Mouse (Mus musculus) embryo, embryonic 9.5 days (tissue): Measurements from ENCODE around the gene Cacna1d.

Experiments used
- DNase-seq: peaks from one replicate; pipeline ENCODE4 v3.0.0-alpha.2; 2017; ENCODE audit errors: extremely low spot score

The Cacna1d gene

DNA sequence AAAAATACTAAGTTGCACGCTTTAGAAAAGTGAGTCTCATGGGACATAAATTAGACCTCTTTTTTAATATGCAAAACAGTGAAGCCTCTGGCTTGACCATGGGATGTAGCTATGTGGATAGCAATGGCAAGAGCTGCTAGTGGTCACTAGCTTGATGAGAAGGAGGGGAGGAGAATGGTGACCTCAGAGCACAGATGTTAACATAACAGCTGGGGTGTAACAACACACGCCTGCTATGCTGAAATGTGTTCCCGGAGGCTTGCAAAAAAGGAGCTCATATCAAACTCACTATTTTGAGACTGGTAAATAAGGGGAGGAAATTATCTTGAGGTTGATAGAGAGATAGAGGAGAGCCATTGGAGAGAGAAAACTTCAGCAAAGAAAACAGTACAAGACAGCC, 32.4 kb downstream of the Cacna1d start:
- no peak for DNase-seq

DNA sequence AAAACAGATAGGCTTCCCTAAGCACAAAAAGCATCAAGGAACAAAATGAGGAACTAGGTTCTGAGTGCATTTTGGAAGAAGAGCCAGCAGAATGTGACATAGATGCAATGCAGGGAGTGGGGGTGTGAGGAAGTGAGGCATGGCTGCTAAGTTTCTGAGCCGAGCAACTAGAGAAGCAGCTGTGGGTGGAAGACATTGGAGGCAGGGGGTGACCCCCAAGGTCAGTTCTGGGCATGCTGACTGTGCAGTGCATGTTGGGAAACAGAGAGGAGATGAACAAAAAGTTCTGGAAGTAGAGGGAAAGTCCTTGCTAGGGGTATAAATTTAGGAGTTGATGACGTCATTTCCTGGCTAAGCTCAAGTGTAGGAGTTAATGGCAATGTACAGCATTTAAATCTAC, 33.4 kb downstream of the Cacna1d start:
- no peak for DNase-seq

GRCm38 (mm10) chr14:30457436-30457835, 33.8 kb downstream of the Cacna1d start:
- no peak for DNase-seq

DNA sequence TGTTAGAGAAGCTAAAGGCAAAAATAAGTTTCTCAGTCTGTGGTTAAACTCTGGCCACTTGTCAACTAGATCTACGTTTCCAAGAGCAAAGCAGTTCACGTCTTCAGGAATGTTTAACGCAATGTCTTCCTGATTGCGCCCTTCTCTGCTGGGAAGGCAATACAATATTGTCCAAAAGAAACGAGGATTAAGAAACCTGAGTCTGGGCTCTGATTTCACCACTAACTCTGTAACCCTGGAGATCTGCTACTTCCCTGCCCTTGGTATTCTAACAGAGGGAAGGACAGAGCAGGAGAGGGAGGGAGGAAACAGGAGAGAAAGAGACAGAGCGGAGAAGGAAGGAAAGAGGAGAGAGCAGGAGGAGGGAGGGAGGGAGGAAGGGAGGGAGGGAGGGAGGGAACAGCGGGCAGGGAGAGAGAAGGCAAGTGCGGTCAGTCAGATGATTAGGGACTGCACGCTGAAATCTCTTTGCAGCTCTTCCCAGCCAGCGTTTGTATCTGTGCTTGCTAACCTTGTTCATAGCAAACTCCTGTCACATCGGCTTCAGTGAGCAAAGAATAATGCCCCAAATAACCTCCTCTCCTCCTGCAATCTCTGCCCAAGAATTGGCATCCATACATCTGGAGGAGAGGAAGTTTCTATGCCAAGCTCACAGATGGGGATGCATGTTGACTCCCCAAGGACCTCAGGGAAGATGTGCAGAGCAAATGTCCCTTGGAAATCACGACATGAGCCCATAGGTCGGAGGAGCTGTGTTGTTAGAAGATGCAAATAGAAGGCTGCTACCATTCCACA, 35.3 kb downstream of the Cacna1d start:
- no peak for DNase-seq

GRCm38 (mm10) chr14:30439915-30440314, 51.3 kb downstream of the Cacna1d start:
- no peak for DNase-seq

DNA sequence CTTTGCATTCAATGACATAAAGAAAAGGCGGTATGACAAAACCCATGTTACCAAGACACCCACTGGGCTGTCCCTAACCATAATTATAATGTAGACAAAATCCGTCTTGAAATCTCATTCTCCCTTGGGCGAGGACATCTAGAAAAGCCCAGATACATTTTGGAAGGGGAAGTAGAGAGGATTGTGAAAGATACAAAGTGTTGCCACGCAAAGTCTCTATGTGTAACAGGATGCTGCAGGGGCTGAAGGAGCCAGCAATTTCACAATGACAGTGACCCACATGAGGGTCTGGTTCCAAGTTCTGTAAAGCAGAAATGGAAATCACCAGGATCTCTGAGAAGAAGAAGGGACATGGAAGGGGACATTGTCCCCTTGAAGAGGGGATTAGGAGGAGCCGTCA, 55.9 kb downstream of the Cacna1d start:
- DNase-seq, result no peak

DNA sequence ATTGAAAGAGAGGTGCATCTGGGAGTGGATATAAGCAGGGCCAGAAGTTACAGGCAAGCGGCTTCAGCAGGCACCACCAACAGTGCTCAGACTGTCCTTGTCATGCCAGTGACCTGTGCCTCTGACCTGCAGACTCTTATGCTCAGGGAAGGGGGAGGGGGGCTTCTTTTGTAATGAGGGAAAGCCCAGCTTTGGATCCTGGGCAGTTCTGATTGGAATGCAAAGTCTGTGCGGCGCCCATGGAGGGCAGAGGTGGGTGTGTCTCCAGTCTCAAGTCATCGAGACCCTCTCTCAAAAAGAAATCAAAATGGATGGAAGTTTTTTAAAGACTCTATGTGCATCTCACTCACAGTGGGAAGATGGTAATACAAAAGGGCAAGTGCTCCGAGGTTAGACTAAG, 60.8 kb downstream of the Cacna1d start:
- no peak for DNase-seq

GRCm38 (mm10) chr14:30430026-30430425, 61.2 kb downstream of the Cacna1d start:
- DNase-seq, result no peak

GRCm38 (mm10) chr14:30429606-30430005, 61.6 kb downstream of the Cacna1d start:
- DNase-seq, result no peak

- no peak for DNase-seq
Observed at GRCm38 (mm10) chr14:30428757-30429156, 62.5 kb downstream of the Cacna1d start.

- no peak for DNase-seq
Observed at GRCm38 (mm10) chr14:30425876-30426275, 65.4 kb downstream of the Cacna1d start.

GRCm38 (mm10) chr14:30425175-30425574, 66.1 kb downstream of the Cacna1d start:
- DNase-seq, result no peak

DNA sequence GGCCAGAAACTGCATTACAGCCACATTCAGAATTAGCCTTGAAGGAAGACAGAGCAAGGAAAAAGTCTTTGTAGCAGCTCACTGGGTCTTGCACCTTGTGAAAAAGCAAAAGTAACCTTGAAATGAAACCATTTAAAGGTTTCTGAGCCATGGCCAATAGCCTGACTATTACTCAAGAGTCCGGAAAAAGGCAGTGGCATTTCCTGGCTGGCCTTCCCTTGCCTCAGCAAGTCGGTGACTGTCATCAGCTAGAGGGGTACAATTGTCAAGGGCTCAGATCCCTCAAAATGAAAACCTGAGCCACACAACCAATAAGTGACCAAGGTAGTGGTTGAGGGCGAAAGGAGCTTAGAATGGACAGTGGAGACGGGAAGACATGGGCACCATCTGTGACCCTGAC, 66.6 kb downstream of the Cacna1d start:
- DNase-seq, result no peak

DNA sequence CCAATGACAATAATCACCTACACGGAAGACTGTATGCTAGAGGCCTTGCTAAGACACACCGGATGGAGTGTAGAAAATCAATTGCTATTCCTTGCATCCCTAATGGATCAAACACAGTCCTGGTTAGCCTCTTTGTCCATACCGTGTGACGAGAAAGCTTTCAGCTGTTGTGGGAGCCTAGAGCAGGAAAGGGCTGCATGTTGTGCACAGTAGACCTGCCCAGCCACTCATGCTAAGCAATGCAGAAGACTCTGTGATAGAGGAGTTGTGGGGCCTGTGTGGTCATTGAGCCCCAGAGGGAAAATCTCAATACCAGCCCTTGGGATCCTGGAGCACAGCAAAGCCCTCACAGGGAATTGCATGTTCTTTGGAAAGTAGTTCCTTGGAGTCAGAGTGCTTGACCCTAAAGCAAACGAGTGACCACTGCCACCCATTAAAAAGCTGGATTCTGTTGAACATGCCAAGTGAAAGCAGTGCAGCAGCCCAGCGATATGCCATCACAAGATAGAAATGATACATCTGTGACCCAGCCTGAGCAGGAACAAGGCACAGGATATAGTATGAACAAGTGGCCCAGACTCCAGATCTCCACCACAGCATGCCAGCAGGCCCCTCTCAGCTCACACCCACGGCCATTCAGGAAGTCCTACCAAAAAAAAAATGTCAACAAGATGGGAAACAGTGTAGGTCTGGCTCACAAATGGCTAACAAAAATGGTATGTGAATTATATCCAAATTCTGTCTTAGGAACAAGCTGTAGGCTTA, 68.7 kb downstream of the Cacna1d start:
- DNase-seq, result no peak

DNA sequence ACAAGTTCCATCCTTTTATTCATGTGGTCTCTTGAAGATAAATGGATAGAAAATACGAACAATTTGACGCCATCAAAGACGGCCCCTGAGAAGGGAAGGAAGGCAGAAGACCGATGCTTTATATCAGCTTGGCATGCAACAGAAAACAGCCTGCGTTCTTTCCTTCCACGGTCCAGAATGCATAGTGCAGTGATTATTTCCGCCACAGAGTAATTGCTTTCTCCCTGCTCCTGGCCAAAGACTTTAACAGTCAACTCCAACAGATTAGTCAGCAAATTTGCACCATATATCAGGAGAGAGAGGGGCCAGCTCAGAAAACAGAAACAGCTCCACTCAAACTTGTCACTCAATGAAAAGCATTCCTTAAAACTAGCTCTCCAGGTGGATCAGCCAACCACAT, 71.8 kb downstream of the Cacna1d start:
- DNase-seq, result no peak

DNA sequence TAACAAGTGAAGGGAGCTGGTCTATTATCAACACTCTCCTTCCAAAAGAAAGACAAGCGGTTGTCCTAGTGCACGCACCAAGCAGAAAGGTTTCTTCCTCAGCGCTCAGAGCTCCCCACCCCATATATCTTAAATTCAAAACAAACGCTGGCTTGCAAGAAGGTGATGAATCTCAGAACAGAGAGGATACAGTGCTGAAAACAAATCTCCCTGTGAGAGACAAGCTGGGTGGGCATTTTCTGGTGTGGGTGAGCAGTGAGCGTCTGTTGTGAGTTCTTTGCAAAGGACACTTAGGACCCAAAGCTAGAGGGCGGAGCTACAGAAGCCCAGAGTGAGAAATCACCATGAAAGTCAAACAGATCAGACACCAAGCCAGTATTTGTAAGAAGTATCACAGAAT, 72.2 kb downstream of the Cacna1d start:
- DNase-seq, result no peak

DNA sequence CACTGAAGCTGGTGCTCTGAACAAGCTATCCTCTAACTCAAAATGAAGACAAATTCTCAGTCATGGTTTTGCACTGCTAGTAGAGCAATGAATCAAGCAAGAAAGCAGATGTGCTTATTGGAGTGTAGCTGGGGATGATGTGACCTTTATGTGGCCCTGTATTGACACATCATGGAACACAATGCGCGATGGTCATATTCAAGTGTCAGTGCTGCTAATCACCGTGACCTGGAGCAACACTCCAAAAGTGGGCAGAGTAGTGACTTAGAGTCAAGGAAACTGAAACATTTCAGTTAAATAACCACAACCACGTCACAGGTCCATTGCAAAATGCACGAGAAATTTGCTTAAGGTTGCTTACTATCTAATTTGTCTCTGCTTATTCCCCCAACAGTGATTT, 75.4 kb downstream of the Cacna1d start:
- DNase-seq, result no peak

GRCm38 (mm10) chr14:30414131-30414530, 77.1 kb downstream of the Cacna1d start:
- DNase-seq, result no peak

DNA sequence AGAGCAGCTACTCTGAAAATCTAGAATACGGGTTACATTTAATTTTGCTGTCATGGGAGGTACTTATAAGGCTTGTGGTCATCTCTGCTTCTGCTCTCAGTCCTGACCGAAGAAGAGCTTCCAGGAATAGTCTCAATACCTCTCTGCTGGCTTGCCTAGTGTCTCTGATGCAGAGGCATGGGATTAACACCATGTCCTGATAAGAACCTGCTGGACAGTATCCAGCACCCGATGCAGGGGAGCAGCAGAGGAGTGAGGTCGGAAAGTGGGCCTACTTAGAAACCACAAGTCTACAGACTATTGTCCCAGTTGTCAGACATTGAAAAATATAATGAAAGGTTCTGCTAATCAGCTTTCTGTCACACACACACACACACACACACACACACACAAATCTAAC, 81.9 kb downstream of the Cacna1d start:
- no peak for DNase-seq

- no peak for DNase-seq
Observed at GRCm38 (mm10) chr14:30405456-30406225, 85.6 kb downstream of the Cacna1d start.

GRCm38 (mm10) chr14:30378306-30378705, 112.9 kb downstream of the Cacna1d start:
- no peak for DNase-seq

- DNase-seq, result no peak
Observed at GRCm38 (mm10) chr14:30372878-30373277, 118.4 kb downstream of the Cacna1d start.

GRCm38 (mm10) chr14:30371070-30371469, 120.2 kb downstream of the Cacna1d start:
- no peak for DNase-seq
